Mouse (Mus musculus): Measurements from ENCODE around the gene Hsf4. TPM values are rescaled to one million over a fixed set of nuclear protein-coding genes. Genes with fewer than 3 reads are reported as not detected.

The Hsf4 gene
- polyA plus RNA-seq, 1 experiment from 2014 or later, result not detected

DNA sequence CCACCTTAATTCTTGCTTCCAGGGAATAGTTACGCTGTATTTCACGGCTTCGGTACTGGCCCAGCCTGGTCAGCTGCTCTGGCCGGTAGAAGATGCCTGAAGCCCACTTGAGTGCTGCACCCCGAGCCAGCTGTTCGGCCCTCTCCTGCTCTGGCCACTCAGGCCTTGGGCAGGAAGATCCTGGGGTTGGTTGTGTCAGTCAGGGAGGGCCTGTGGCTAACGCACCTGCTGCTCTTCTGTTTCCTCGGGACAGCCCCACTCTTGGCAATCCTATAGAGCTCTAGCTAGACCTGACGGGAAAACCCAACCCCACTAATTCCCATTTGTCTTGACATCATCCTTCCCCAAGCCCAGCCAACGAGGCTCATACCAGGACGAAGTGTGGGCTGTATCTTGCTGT, 25.7 kb downstream of the Hsf4 start:
- WGBS, result 75% methylated on average over 11 of the region's 11 CpGs
- Histone ChIP-seq H3K9me3 (ENCODE audit: control insufficient read depth, low read length) (no peaks in the 10 kb centered on the region), H3K27ac (ENCODE audit: low read depth, low read length) (no peak overlapping the region), H3K9ac (ENCODE audit: low read length) (peak overlapping the region; percentile 12; the same call in 1 of the 2 replicates), H3K27me3 (ENCODE audit: control insufficient read depth, insufficient read depth, low read length) (peaks cover 8% of the 10 kb centered on the region), H3K4me3 (ENCODE audit: low read depth, low read length) (no peak overlapping the region), H3K36me3 (ENCODE audit: control insufficient read depth, insufficient read depth, low read length) (peaks cover 7% of the 10 kb centered on the region; the same call in 1 of the 2 replicates), H3K4me2 (no peak overlapping the region), H3K4me1 (ENCODE audit: control insufficient read depth, insufficient read depth, low read length) (peaks cover 15% of the 10 kb centered on the region)
- ATAC-seq (ENCODE audit: low FRiP score), result no peak
- DNase-seq (ENCODE audit: low spot score, missing footprints), result no peak

DNA sequence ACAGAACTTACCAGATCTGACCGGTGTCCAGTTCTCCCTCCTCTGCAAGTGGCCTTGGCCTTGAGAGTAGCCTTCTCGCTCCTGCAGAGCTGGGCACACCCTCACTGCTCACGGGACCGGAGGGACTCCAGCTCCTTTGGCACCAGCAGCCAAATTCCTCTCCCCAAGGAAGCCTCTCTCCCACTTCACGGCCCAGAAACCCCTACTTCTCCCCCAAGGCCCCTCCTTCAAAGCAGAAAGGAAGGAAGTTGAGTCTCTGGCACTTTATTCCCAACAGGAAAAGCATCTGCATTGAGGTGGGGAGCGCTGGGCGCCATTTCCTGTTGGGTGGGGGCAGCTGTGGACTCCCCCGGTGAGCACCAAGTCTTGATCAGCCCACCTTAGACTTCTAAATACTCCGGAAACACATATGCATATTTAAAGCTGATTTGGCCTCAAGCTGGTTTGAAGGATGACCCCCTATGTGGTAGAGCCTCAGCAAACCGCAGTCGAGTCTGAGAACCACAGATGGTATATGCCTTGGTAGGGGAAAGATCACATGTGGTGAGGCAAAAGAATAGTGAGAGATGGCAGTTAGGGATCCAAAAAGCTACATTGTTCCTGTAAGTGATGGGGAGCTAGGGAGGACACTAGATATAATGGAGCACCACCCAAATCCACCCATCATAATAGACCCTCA, 26.4 kb downstream of the Hsf4 start, which contains the start of gene Exoc3l:
Exoc3l (minus strand) TSS at position 207 of the 679 bp plus-strand sequence.
- Histone ChIP-seq H3K9ac (ENCODE audit: low read length) (peak within 1 kb of the TSS; percentile 31), H3K4me3 (ENCODE audit: low read depth, low read length) (peak within 1 kb of the TSS; percentile 99; the same call in 1 of the 2 replicates), H3K4me2 (peak within 1 kb of the TSS; percentile 94), H3K9me3 (ENCODE audit: control insufficient read depth, low read length) (no peaks in the 10 kb centered on the region), H3K27ac (ENCODE audit: low read depth, low read length) (no peak within 1 kb of the TSS), H3K36me3 (ENCODE audit: control insufficient read depth, insufficient read depth, low read length) (peaks cover 10% of the 10 kb centered on the region), H3K4me1 (ENCODE audit: control insufficient read depth, insufficient read depth, low read length) (peaks cover 11% of the 10 kb centered on the region), H3K27me3 (ENCODE audit: control insufficient read depth, insufficient read depth, low read length) (peaks cover 2% of the 10 kb centered on the region; the same call in 1 of the 2 replicates)
- ATAC-seq (ENCODE audit: low FRiP score) (no peak), DNase-seq (ENCODE audit: low spot score, missing footprints) (no peak)
- WGBS, result 68% methylated on average over 11 of the region's 11 CpGs

DNA sequence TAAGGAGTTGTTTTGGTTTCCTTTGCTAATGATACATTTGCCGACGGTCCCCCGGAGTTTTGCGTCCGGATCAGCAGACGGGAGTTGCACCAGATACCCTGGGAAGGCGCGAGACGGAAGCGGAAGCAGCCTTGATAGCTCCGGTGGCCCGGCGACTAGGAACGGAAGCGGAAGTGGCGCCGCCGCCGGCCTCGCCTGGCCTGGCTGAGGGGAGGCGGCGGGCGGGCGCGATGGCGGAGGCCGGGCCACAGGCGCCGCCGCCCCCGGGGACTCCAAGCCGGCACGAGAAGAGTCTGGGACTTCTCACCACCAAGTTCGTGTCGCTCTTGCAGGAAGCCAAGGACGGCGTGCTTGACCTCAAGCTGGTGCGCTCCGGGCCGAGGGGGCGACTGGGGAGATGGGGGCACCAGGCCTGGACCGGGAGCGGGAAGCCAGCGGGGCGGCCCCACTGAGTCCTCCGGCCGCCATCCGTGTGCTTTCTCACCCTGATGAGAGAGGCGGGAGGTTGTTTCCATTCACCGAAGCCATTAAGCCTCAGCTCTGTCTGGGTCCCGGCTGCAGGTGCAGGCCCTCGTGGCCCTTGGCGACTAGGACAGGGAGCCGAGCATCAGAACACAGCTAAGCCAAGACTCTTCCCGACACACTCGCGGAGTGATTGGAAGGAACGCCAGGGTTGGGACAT, 28.1 kb downstream of the Hsf4 start, which contains the start of gene E2f4:
E2f4 (plus strand) TSS at position 153 of the 682 bp plus-strand sequence.
- H3K9ac ChIP-seq (ENCODE audit: low read length), result peak within 1 kb of the TSS; percentile 95
- peak; percentile 91 for ATAC-seq (ENCODE audit: low FRiP score)
- under 1% methylated on average over 48 of the region's 58 CpGs for WGBS

DNA sequence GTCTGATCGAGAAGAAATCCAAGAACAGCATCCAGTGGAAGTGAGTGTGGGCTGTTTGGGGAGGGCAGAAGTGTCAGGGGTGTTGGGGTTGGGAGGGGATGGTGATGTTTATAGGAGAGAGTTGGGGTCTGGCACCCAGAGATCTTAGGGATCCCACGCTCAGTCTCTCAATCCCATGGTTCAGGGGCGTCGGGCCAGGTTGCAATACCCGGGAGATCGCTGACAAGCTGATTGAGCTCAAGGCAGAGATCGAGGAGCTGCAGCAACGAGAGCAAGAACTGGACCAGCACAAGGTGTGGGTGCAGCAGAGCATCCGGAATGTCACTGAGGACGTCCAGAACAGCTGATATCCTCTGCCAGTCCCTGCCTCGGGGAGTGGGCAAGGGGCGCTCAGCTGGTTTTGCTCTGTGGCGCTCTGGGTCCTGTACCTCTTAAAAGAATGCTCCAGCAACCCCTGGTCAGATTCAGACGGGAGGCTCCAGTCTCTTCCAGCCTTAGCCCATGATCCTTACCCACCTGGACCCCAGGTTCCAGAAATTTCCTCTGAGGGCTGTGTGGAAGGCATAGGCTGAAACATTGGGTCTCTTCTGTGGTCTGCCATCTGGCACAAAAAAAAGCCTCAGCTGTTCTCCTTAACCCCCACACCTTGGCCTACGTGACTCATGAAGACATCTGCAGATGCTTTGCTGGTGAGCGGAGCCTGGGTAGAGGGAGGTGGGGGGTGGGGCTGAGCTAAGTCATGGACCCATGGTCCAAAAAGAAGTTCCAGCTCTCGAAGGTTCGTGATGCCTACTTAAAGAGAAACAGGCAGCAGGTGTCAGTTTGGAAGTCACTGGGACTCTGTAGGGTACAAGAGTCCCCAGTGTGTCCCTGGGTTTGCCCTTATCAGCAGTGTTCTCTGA, 29.0 kb downstream of the Hsf4 start:
- H3K4me2 ChIP-seq, result peak overlapping the region; percentile 94
- H3K27ac ChIP-seq (ENCODE audit: low read depth, low read length), result no peak overlapping the region
- peak overlapping the region; percentile 95 for H3K9ac ChIP-seq (ENCODE audit: low read length)
- peaks cover 22% of the 10 kb centered on the region for H3K36me3 ChIP-seq (ENCODE audit: control insufficient read depth, insufficient read depth, low read length)
- H3K9me3 ChIP-seq (ENCODE audit: control insufficient read depth, low read length), result no peaks in the 10 kb centered on the region
- DNase-seq (ENCODE audit: low spot score, missing footprints) (peak; percentile 72), ATAC-seq (ENCODE audit: low FRiP score) (no peak)
- WGBS, result 67% methylated on average over 18 of the region's 18 CpGs
- peaks cover 11% of the 10 kb centered on the region for H3K4me1 ChIP-seq (ENCODE audit: control insufficient read depth, insufficient read depth, low read length)
- peak overlapping the region; percentile 99 for H3K4me3 ChIP-seq (ENCODE audit: low read depth, low read length)
- no peaks in the 10 kb centered on the region for H3K27me3 ChIP-seq (ENCODE audit: control insufficient read depth, insufficient read depth, low read length)

More for the DNA sequence above, 28.1 kb downstream of the Hsf4 start, which contains the start of gene E2f4:
- Histone ChIP-seq H3K27me3 (ENCODE audit: control insufficient read depth, insufficient read depth, low read length) (no peaks in the 10 kb centered on the region), H3K4me2 (peak within 1 kb of the TSS; percentile 94), H3K4me1 (ENCODE audit: control insufficient read depth, insufficient read depth, low read length) (peaks cover 11% of the 10 kb centered on the region), H3K27ac (ENCODE audit: low read depth, low read length) (peak within 1 kb of the TSS; percentile 44; the same call in 1 of the 2 replicates), H3K4me3 (ENCODE audit: low read depth, low read length) (peak within 1 kb of the TSS; percentile 99), H3K36me3 (ENCODE audit: control insufficient read depth, insufficient read depth, low read length) (peaks cover 22% of the 10 kb centered on the region), H3K9me3 (ENCODE audit: control insufficient read depth, low read length) (no peaks in the 10 kb centered on the region)
- peak; percentile 98 for DNase-seq (ENCODE audit: low spot score, missing footprints)

DNA sequence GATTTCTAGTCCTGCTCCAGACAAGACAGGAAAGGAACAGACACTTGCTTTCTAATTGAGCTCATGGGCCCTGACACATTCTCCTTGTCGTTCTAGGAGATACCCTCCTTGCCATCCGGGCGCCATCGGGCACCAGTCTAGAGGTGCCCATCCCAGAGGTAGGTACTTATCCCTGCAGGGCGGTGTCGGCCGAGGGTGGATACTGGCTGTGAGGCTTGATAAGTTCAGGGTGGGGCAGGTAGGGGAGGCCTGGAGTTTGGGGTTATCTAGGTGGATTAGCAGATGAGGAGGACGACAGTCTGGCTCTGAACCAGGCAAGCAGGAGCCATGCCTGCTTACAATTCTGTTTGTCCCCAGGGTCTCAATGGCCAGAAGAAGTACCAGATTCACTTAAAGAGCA, 30.4 kb downstream of the Hsf4 start:
- peak; percentile 28 for DNase-seq (ENCODE audit: low spot score, missing footprints)
- WGBS, result 92% methylated on average over 8 of the region's 8 CpGs
- peaks cover 22% of the 10 kb centered on the region for H3K36me3 ChIP-seq (ENCODE audit: control insufficient read depth, insufficient read depth, low read length)

DNA sequence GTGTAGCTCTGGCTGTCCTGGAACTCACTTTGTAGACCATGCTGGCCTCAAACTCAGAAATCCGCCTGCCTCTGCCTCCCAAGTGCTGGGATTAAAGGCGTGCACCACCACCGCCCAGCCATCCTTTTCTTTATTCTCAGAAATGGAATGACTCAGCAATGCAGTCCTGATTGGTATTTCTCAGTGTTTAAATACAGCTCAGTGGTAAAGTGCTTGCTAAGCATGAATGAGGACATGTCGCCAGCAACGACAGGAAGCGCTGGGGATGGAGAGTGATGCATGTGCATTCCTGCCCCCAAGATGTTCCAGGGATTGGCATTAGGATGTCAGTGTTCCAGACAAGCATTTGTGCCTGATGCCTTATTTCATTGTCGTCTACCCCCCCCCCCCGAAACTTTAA, 33.8 kb downstream of the Hsf4 start:
- no peaks in the 10 kb centered on the region for H3K9me3 ChIP-seq (ENCODE audit: control insufficient read depth, low read length)
- H3K4me2 ChIP-seq, result no peak overlapping the region
- WGBS, result 85% methylated on average over 8 of the region's 8 CpGs
- peaks cover 30% of the 10 kb centered on the region for H3K36me3 ChIP-seq (ENCODE audit: control insufficient read depth, insufficient read depth, low read length)
- DNase-seq (ENCODE audit: low spot score, missing footprints) (no peak), ATAC-seq (ENCODE audit: low FRiP score) (no peak)
- peaks cover 15% of the 10 kb centered on the region for H3K4me1 ChIP-seq (ENCODE audit: control insufficient read depth, insufficient read depth, low read length)
- no peaks in the 10 kb centered on the region for H3K27me3 ChIP-seq (ENCODE audit: control insufficient read depth, insufficient read depth, low read length)
- no peak overlapping the region for H3K4me3 ChIP-seq (ENCODE audit: low read depth, low read length)
- H3K9ac ChIP-seq (ENCODE audit: low read length), result no peak overlapping the region
- no peak overlapping the region for H3K27ac ChIP-seq (ENCODE audit: low read depth, low read length)

More for the DNA sequence above, 30.4 kb downstream of the Hsf4 start:
- no peak overlapping the region for H3K27ac ChIP-seq (ENCODE audit: low read depth, low read length)
- no peak overlapping the region for H3K4me3 ChIP-seq (ENCODE audit: low read depth, low read length)
- H3K9me3 ChIP-seq (ENCODE audit: control insufficient read depth, low read length), result no peaks in the 10 kb centered on the region
- no peak for ATAC-seq (ENCODE audit: low FRiP score)
- no peaks in the 10 kb centered on the region for H3K27me3 ChIP-seq (ENCODE audit: control insufficient read depth, insufficient read depth, low read length)
- no peak overlapping the region for H3K4me2 ChIP-seq
- no peak overlapping the region for H3K9ac ChIP-seq (ENCODE audit: low read length)
- peaks cover 11% of the 10 kb centered on the region for H3K4me1 ChIP-seq (ENCODE audit: control insufficient read depth, insufficient read depth, low read length)

DNA sequence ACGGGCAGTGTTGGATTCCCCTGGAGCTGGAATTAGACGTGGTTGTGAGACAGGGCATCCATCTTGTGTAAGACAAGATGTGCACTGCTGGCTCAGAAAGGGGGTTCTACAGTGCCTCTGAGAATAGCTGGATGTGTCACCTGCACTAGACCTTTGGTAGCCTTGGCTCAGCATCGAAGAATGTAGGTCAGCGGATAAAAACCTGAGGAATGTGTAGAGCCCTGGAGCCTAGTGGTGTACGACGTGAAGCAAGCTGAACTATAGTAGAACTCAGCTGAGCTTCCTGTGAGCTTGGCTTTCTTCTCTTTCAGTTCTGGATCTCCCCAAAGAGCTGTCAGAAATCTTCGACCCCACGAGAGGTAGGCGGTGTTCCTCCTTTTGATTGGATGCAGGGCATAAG, 34.3 kb downstream of the Hsf4 start:
- no peak overlapping the region for H3K4me3 ChIP-seq (ENCODE audit: low read depth, low read length)
- H3K4me2 ChIP-seq, result no peak overlapping the region
- DNase-seq (ENCODE audit: low spot score, missing footprints) (no peak), ATAC-seq (ENCODE audit: low FRiP score) (no peak)
- peaks cover 28% of the 10 kb centered on the region for H3K36me3 ChIP-seq (ENCODE audit: control insufficient read depth, insufficient read depth, low read length)
- peaks cover 10% of the 10 kb centered on the region for H3K4me1 ChIP-seq (ENCODE audit: control insufficient read depth, insufficient read depth, low read length)
- H3K9me3 ChIP-seq (ENCODE audit: control insufficient read depth, low read length), result no peaks in the 10 kb centered on the region
- H3K27ac ChIP-seq (ENCODE audit: low read depth, low read length), result no peak overlapping the region
- 90% methylated on average over 9 of the region's 9 CpGs for WGBS
- no peaks in the 10 kb centered on the region for H3K27me3 ChIP-seq (ENCODE audit: control insufficient read depth, insufficient read depth, low read length)
- no peak overlapping the region for H3K9ac ChIP-seq (ENCODE audit: low read length)

DNA sequence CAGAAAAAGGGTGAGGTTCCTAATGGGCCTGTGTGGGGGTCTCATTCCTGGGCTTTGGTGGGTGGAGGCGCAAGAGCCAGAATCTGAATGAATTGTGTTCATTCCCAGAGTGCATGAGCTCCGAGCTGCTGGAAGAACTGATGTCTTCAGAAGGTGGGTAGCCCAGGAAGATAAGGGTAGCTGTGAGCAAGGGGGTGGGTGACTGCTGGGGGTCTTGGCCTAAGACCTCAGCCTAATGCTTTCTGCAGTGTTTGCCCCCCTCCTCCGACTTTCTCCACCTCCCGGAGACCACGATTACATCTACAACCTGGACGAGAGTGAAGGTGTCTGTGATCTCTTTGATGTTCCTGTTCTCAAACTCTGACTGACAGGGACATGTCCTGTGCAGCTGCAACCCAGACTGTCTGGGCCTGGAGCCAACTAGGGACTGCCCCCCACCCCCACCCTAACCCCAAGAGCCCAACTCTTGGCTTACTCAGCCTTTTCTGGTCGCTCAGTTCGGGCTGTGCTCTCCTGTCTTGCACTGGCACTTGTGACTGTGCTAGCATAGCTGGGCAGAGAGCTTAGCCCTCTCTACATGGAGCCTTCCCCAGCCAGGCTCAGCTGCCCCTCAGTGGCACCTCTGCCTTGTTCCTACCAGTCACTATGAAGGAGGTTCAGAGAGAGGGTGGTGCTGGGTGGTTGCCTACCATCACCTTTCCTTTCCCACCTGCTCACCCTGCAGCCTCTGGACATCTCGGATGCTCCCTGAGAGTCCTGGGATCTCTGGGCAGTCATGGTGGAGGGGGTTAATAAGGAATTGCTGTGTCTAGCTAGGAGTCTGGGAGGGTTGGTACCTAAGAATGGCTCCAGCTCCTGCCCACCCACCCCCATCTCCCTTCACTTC, 35.0 kb downstream of the Hsf4 start:
- H3K36me3 ChIP-seq (ENCODE audit: control insufficient read depth, insufficient read depth, low read length), result peaks cover 28% of the 10 kb centered on the region
- no peak overlapping the region for H3K27ac ChIP-seq (ENCODE audit: low read depth, low read length)
- DNase-seq (ENCODE audit: low spot score, missing footprints) (peak; percentile 82), ATAC-seq (ENCODE audit: low FRiP score) (no peak)
- H3K27me3 ChIP-seq (ENCODE audit: control insufficient read depth, insufficient read depth, low read length), result no peaks in the 10 kb centered on the region
- H3K9me3 ChIP-seq (ENCODE audit: control insufficient read depth, low read length), result no peaks in the 10 kb centered on the region
- 84% methylated on average over 9 of the region's 9 CpGs for WGBS
- peaks cover 8% of the 10 kb centered on the region for H3K4me1 ChIP-seq (ENCODE audit: control insufficient read depth, insufficient read depth, low read length)
- H3K4me2 ChIP-seq, result no peak overlapping the region
- no peak overlapping the region for H3K4me3 ChIP-seq (ENCODE audit: low read depth, low read length)
- H3K9ac ChIP-seq (ENCODE audit: low read length), result no peak overlapping the region

Measured in midbrain, embryonic 11.5 days (tissue).